Comparison of ENCODE assay signal across 20 mouse cellular contexts in genomic region chr2:77272953-77273352, GRCm38 (mm10).
"Had no signal": no experiment of that assay in that cellular context is flagged by ENCODE, and none has a peak within 500 bp of the region (broad histone marks: within the 10 kb centered on the region; RNA-seq: fewer than 3 reads in every experiment).

No protein-coding gene starts in this region.

- DNase-seq: forebrain, postnatal 0 days; gastrocnemius, postnatal 25 days; heart, adult 18-20 months; heart, postnatal 10 days; heart, postnatal 4 days; kidney, adult 18-20 months; kidney, adult 8-10 months; kidney, postnatal 10 days; kidney, postnatal 25 days; kidney, postnatal 4 days; liver had no signal

- H3K27ac ChIP-seq: heart, embryonic 10.5 days; hindbrain, embryonic 10.5 days; hindbrain, embryonic 12.5 days; hindbrain, embryonic 14.5 days; intestine, embryonic 15.5 days; layer of hippocampus, adult 2 months; limb, embryonic 10.5 days; limb, embryonic 12.5 days had no signal

- H3K4me3 ChIP-seq: heart, embryonic 10.5 days; heart, embryonic 12.5 days; hindbrain, embryonic 10.5 days; hindbrain, embryonic 12.5 days; intestine, embryonic 15.5 days; layer of hippocampus, adult 2 months; limb, embryonic 10.5 days; limb, embryonic 12.5 days had no signal
